Mouse (Mus musculus): ENCODE results near the gene Upp2.

Upp2 gene

DNA sequence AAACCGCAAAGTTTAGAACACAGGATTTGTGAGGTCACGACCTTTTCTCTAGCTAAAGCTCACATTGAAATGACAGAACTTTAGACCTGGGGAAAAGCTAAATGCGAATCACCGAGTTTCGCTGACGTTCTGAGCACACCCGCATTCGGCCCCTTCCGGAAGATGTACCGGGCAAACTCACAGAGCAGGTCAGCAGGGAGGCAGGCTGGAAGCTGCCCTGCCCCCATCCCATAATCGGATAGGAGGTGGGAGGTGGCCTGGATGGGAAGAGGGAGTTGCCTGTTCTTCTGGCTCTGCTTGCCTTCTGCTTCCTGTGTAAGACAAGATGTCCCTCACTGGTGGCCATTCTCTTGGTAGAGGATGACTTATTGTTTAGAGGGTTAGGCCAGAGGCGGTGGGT, 112.9 kb downstream of the Upp2 start:
- no peak for DNase-seq (ENCODE audit: low read depth, low spot score)

DNA sequence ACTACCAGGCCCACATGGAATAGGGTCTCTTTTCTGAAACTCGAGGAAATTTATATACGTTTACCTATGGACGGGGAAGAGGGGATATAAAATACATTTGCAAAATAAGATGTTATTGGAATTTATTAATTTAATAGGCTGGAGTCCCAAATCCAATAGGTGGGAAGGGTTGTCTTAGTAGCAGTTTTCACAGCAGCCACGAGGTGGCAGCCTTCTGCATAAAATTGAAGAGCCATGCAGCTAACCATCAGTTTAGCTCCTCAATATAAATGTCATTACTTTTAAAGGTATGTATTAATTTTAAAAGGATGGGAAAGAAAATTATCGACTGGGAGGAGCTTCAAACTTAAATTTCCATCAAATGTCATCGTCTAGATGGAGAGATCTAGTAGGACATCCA, 113.7 kb downstream of the Upp2 start:
- peak; percentile 67 for DNase-seq (ENCODE audit: low read depth, low spot score)

DNA sequence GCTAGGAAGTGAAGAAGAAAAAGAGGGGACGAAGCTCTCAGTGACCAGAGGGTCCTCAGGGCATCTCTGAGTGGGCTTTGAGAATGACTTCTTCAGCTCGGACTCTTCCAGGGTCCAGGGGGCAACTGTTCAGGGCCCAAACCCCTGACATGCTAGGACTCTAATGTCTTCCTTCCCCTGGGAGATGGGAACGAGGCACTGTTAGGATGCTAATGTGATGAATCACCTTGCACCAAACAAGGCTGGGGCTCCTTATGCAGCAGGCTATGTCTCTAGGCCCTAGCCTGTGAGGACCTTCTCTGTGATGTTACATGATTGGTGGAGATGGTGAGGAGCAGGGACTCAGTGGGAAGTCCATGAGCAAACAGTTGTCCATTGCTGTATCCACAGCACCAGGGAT, 114.3 kb downstream of the Upp2 start:
- no peak for DNase-seq (ENCODE audit: low read depth, low spot score)

DNA sequence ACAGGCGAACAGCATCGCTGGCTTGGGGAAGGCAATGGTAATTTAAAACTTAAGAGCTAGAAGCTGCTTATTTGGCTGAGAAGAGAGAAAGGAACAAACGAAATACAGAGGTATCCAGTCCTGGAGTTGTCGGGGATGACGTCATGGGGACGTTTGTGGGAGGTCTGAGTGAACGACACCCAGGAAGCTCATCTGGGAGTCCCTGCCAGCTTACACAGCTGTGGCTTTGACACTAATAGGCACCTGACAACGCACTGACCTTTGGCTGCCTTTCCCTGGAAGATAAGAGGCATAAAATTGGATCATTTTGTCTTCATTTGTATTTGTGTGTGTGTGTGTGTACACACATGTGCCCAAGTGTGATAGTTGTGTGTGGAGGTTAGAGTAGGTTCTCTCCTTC, 130.4 kb downstream of the Upp2 start:
- no peak for DNase-seq (ENCODE audit: low read depth, low spot score)

DNA sequence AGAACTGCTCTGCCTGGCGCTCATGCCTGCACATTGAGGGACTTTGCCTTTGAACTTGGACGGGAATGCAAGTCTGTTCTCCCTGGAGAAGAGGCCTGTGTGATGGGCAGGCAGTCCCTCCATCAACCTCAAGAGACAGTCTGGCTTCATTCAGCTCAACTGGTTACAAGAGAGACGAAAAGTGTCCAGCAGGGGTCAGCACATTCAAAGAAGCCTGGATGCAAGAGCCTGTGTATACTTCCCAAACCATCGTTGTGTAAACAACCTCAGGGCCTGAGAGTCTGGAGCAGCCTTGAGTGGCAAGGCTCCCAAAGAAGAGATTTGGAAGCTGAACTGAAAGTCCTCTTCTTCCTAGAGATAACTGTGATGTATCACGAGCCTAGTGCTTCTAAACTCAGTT, 132.8 kb downstream of the Upp2 start:
- DNase-seq (ENCODE audit: low read depth, low spot score), result peak; percentile 47

DNA sequence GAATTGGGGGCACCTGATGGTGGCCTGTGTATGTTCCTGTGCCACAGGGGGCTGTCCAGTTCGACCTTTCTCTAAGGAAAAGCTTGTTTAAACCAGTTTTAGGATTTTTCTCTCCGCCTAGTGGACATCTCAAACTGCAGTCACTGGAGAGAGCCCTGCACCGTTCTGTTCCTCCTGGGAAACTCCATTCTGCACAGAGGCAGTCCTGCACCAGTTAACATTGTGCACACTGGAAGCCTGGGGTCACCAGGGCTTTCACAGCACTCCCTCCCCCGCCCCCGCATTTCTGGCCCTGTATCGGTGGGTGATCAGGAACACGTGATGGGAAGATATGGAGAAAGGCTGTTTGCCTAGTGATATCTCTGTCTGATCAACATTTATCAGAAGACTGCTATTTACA, 133.3 kb downstream of the Upp2 start:
- DNase-seq (ENCODE audit: low read depth, low spot score), result no peak

DNA sequence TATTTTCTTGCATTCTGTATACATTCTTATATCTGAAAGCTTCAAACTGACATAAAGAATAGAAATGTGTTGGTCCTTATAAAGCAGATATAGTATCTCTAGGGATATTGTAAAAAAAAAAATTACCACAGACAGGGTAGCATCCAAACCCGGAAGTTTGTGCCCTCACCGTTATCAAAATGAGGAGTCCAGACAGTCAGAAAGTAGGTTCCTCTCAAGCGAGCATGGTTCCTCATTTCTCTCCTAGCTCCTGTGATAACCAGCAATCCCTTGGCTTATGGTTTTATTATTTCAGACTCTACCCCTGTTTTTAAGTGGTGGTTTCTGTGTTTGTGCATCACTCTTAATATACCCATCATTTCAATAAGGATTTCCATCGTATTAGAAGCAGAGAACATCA, 134.5 kb downstream of the Upp2 start:
- DNase-seq (ENCODE audit: low read depth, low spot score), result no peak

GRCm38 (mm10) chr2:58703226-58703625, 136.1 kb downstream of the Upp2 start:
- no peak for DNase-seq (ENCODE audit: low read depth, low spot score)

DNA sequence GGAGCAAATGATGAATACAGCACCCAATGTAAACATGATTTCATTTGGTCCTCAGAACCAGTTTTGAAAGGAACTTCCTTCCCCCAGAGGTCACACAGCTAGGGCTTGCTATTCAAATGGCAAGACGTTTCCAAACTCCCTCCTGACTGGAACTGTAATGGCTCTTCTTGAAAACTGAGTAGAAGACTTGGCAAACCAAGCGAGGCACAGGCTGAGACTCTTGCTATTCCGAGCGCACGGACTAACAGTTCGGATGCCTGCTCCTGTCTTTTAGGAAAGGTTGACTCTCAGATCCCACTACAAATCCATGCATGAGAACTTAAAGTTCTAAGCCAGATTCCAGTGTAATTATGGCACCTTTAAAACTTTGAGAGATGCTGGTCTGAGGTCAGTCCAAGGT, 136.5 kb downstream of the Upp2 start:
- DNase-seq (ENCODE audit: low read depth, low spot score), result no peak

- DNase-seq (ENCODE audit: low read depth, low spot score), result no peak
These were observed 137.5 kb downstream of the Upp2 start for GRCm38 (mm10) chr2:58704576-58704975.

- DNase-seq (ENCODE audit: low read depth, low spot score), result no peak
These were observed 140.6 kb downstream of the Upp2 start for GRCm38 (mm10) chr2:58707676-58708075.

GRCm38 (mm10) chr2:58710234-58710633, 143.1 kb downstream of the Upp2 start:
- no peak for DNase-seq (ENCODE audit: low read depth, low spot score)

DNA sequence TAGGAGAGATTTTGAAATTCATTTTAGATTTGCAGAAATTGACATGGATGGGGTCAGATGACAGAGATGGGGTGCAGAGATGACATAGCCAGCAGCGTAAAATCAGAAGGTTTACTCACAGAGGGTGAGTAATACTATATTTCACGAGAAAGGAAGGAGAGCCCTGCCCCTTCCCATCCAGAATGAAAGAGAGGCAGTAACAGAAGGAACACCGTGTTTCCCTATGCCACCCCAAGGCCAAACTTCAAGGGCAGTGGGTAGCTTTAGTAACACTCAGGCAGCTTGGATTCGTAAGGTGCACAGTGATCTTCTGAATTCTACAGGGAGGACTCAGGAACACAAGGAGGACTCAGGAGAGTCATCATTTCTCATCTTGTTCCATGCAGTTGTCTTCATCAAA, 144.0 kb downstream of the Upp2 start:
- DNase-seq (ENCODE audit: low read depth, low spot score), result no peak

DNA sequence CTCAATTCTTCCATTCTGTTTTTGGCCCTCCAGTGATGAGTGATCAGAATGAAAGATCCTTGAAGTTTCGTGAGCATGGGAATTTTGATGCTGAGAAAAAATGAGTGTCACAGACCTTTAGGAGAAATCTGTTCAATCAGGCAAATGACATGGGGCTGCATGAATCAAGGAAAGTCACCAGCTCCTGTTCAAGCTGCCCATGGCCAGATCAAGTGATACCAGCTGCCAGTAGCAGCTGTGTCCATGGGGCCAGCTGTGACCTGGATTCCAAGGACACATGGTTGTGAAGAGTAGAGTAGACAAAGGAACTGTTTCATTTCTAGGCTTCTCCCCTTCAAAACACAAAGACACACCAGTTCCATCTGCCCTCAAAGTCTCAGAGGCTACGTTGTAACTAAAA, 144.4 kb downstream of the Upp2 start:
- DNase-seq (ENCODE audit: low read depth, low spot score), result no peak

- no peak for DNase-seq (ENCODE audit: low read depth, low spot score)
These were observed 144.8 kb downstream of the Upp2 start for GRCm38 (mm10) chr2:58711935-58712334.

GRCm38 (mm10) chr2:58717898-58718297, 150.8 kb downstream of the Upp2 start:
- no peak for DNase-seq (ENCODE audit: low read depth, low spot score)

GRCm38 (mm10) chr2:58737192-58737820, 170.2 kb downstream of the Upp2 start:
- DNase-seq (ENCODE audit: low read depth, low spot score), result peak; percentile 9

- no peak for DNase-seq (ENCODE audit: low read depth, low spot score)
These were observed 174.1 kb downstream of the Upp2 start for GRCm38 (mm10) chr2:58741213-58741612.

DNA sequence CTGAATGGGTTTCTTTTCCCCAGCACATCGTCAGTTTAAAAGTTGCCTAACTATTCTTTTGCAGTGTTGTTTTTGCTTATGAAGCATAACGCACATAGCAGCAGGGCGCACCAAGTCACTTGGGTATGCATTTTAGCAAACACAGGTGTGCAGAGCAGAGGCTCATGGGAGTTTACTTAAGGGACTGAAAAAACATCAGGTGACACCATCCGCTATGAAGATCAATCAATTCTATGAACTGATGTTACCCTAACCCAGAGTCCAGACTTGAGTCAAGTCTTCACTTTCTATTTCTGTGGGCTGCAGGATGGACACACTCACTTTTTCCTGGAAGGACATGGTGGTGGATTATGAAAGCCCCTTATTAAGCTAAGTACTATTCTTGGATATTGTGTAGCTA, 174.9 kb downstream of the Upp2 start:
- DNase-seq (ENCODE audit: low read depth, low spot score), result no peak

GRCm38 (mm10) chr2:58743446-58743845, 176.3 kb downstream of the Upp2 start:
- DNase-seq (ENCODE audit: low read depth, low spot score), result no peak

- no peak for DNase-seq (ENCODE audit: low read depth, low spot score)
These were observed 180.6 kb downstream of the Upp2 start for GRCm38 (mm10) chr2:58747483-58748229.

DNA sequence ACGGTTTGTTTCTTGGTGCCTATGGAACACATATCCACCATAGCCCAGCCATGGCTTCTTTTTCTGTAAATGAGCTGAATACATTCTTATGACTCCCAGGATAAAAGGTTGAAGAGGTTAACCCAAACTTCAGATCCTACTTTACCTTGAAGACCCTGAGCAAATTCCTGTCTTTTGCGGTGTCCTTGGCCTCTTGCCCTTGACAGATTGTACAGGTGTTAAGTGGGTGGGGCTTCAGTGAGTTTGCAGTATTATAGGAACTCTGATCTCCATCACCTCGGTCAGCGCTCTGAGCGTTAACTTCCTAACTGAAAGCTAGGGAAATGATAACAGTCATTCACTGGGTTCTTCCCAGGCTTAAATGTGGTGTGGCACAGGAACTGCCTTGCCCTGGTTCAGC, 181.2 kb downstream of the Upp2 start:
- no peak for DNase-seq (ENCODE audit: low read depth, low spot score)

GRCm38 (mm10) chr2:58752891-58753290, 185.8 kb downstream of the Upp2 start:
- no peak for DNase-seq (ENCODE audit: low read depth, low spot score)

DNA sequence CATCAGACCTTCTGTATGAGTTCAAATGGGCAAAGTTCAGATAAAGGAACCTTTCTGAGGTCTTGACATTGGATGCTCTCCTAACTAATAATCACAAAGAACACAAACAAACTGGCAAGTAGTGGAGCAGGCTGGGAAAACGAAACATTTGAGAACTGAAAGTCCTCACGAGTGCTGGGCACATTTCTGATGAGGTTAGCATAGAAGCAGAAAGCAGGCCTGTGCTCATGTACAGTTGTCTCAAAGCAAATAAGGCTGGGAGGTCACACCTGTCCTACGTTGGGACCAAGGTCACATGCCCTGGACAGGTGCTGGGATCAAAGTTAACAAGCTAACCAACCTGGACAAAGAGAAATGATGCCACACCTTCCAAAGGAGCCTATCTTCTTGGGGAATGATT, 187.6 kb downstream of the Upp2 start:
- DNase-seq (ENCODE audit: low read depth, low spot score), result no peak
